Mouse (Mus musculus) bone marrow macrophage, adult 2 months (primary cell): Measurements from ENCODE around the gene Eif4b.

ENCODE experiments used
- CTCF ChIP-seq: IDR thresholded peaks from 2 replicates; pipeline ENCODE4 v1.5.1; 2012; ENCODE audit warnings: low read depth, mild to moderate bottlenecking, low read length, moderate library complexity
- POLR2A ChIP-seq: IDR thresholded peaks from 2 replicates; pipeline ENCODE4 v1.6.1; 2012; ENCODE audit warnings: mild to moderate bottlenecking, low read depth, low read length, borderline replicate concordance

GRCm38 (mm10) chr15:102077111-102077677 lies 3.6 kb downstream of the Eif4b start:
- TF ChIP-seq CTCF (no peak), POLR2A (no peak)
